Mouse (Mus musculus) midbrain, postnatal 0 days (tissue): ENCODE measurements around the gene Pcgf5. TPM values are rescaled to one million over a fixed set of nuclear protein-coding genes. Genes with fewer than 3 reads are reported as not detected.

Source experiments
- ATAC-seq: fragments of 200-750 bp; cut with Nextera tagmentation; 2 replicates; pipeline ENCODE4 v1.8.0; 2017; ENCODE audit warnings: moderate number of reproducible peaks, mild to moderate bottlenecking, moderate TSS enrichment, moderate library complexity; ENCODE audit not compliant: low FRiP score
- DNase-seq: peaks from one replicate; pipeline ENCODE4 v3.0.0-alpha.2; 2015; ENCODE audit warnings: low spot score
- H3K27ac ChIP-seq: fragments of 300-500 bp; sonication (generic); 2 replicates; pipeline ENCODE4 v1.5.1; 2014; ENCODE audit warnings: low read depth, mild to moderate bottlenecking, low read length, mixed read lengths
- H3K27me3 ChIP-seq: fragments of 300-500 bp; sonication (generic); 2 replicates; pipeline ENCODE4 v1.6.1; 2014; ENCODE audit warnings: low read length, control low read depth, mixed read lengths; ENCODE audit not compliant: insufficient read depth
- H3K36me3 ChIP-seq: fragments of 300-500 bp; sonication (generic); 2 replicates; pipeline ENCODE4 v1.6.1; 2014; ENCODE audit warnings: low read length, control low read depth, mixed read lengths; ENCODE audit not compliant: insufficient read depth
- H3K4me1 ChIP-seq: fragments of 300-500 bp; sonication (generic); 2 replicates; pipeline ENCODE4 v1.6.1; 2014; ENCODE audit warnings: mild to moderate bottlenecking, control low read depth, antibody characterized with exemption, low read length, mixed read lengths; ENCODE audit not compliant: insufficient read depth
- H3K4me2 ChIP-seq: fragments of 300-500 bp; sonication (generic); 2 replicates; pipeline ENCODE4 v1.6.1; 2014; ENCODE audit warnings: low read depth, mild to moderate bottlenecking, low read length, mixed read lengths; ENCODE audit not compliant: poor library complexity, severe bottlenecking
- H3K4me3 ChIP-seq: fragments of 300-500 bp; sonication (generic); 2 replicates; pipeline ENCODE4 v1.5.1; 2014; ENCODE audit warnings: low read depth, mild to moderate bottlenecking, low read length, moderate library complexity
- H3K9ac ChIP-seq: fragments of 300-500 bp; sonication (generic); replicated peaks from 2 replicates; pipeline ENCODE4 v1.6.1; 2014; ENCODE audit warnings: mild to moderate bottlenecking, low read length, moderate library complexity, mixed read lengths; ENCODE audit not compliant: poor library complexity, severe bottlenecking
- H3K9me3 ChIP-seq: fragments of 300-500 bp; sonication (generic); 2 replicates; pipeline ENCODE4 v1.6.1; 2016; ENCODE audit warnings: low read length, control low read depth
- CTCF ChIP-seq: IDR thresholded peaks from 2 replicates; pipeline ENCODE4 v1.5.1; 2016; ENCODE audit warnings: antibody characterized with exemption, mild to moderate bottlenecking
- WGBS: fragments of 180-500 bp; shearing (Covaris S2); extraction: QIAGEN DNeasy Blood & Tissue Kit; methylation state at CpG from one replicate; pipeline ENCODE4 v1.1.7; 2014; 5-methylcytosine and 5-hydroxymethylcytosine counted together
- polyA plus RNA-seq: library from polyadenylated mRNA; unstranded; fragments of >200 nt; fragmentation: Nextera tagmentation; extraction: Ambion mirVana; gene quantifications from 2 replicates; pipeline ENCODE4 v1.2.1, GENCODE M21; 2015
- total RNA-seq: library from RNA; depleted of rRNA; stranded (reverse); fragments of >200 nt; gene quantifications from 2 replicates; pipeline ENCODE4 v1.2.3, GENCODE M21; 2014; rRNA removed

The Pcgf5 gene
- total and polyA plus RNA-seq, 2 experiments from 2014 or later: 4.1 to 7.0 TPM

- 78% methylated on average over 5 of the region's 5 CpGs for WGBS
- Histone ChIP-seq H3K4me1 (no peaks in the 10 kb centered on the region), H3K9me3 (no peaks in the 10 kb centered on the region), H3K36me3 (no peaks in the 10 kb centered on the region), H3K4me3 (no peak overlapping the region), H3K9ac (no peak overlapping the region), H3K27ac (no peak overlapping the region), H3K4me2 (no peak overlapping the region), H3K27me3 (no peaks in the 10 kb centered on the region)
- no peak for TF ChIP-seq CTCF
- DNase-seq (no peak), ATAC-seq (no peak)
Observed at GRCm38 (mm10) chr19:36497744-36498143, 149.6 kb downstream of the Pcgf5 start.

DNA sequence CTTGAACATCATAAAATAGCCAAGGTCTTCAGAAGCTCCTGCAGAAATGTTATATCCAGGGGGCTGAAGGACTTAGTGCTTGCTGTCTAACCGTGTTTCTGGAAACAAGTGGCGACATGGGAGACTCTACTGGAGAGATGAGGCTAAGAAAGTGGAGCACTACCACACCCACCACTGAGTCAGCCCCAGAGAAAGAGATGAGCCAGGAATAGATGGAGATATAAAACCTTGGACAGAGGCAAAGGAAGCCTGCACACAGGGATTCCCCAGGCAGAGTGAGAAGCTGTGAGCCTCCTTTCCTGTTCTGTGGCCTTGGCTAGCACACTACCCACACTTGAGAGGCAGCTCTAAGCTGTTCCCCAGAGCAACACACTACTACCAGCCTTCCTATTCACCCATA lies 156.6 kb downstream of the Pcgf5 start:
- WGBS: 92% methylated on average over 2 of the region's 2 CpGs
- Histone ChIP-seq H3K27me3 (no peaks in the 10 kb centered on the region), H3K4me3 (no peak overlapping the region), H3K27ac (no peak overlapping the region), H3K4me1 (no peaks in the 10 kb centered on the region; the same call in 1 of the 2 replicates), H3K9me3 (no peaks in the 10 kb centered on the region), H3K4me2 (no peak overlapping the region), H3K9ac (no peak overlapping the region), H3K36me3 (no peaks in the 10 kb centered on the region)
- DNase-seq (no peak), ATAC-seq (no peak)
- no peak for TF ChIP-seq CTCF

Other genes starting within 250 kb of the Pcgf5 start
- gene Ankrd1, start 228.2 kb upstream of the Pcgf5 start, total RNA-seq: not detected in 2 replicates
- gene Ankrd1, start 228.2 kb upstream of the Pcgf5 start, polyA plus RNA-seq: 0.11 TPM in 2 replicates
- 31.2 and 31.7 TPM in 2 replicates for gene Hectd2, start 206.3 kb downstream of the Pcgf5 start, total RNA-seq
- gene Hectd2, start 206.3 kb downstream of the Pcgf5 start, polyA plus RNA-seq: 6.1 and 8.1 TPM in 2 replicates